Mouse (Mus musculus) heart, embryonic 15.5 days (tissue): ENCODE measurements around the gene Erbb2. TPM values are rescaled to one million over a fixed set of nuclear protein-coding genes. Genes with fewer than 3 reads are reported as not detected.

Experiments
- ATAC-seq: fragments of 200-750 bp; cut with Nextera tagmentation; replicated peaks from 2 replicates; pipeline ENCODE4 v1.8.0; 2017; ENCODE audit warnings: low read depth, moderate TSS enrichment; ENCODE audit not compliant: insufficient number of reproducible peaks, insufficient read depth, low FRiP score
- H3K27ac ChIP-seq: fragments of 300-500 bp; sonication (generic); 2 replicates; pipeline ENCODE4 v1.5.1; 2015; ENCODE audit warnings: mild to moderate bottlenecking, inconsistent platforms
- H3K27me3 ChIP-seq: fragments of 300-500 bp; sonication (generic); 2 replicates; pipeline ENCODE4 v1.6.1; 2015; ENCODE audit warnings: inconsistent platforms
- H3K36me3 ChIP-seq: fragments of 300-500 bp; sonication (generic); 2 replicates; pipeline ENCODE4 v1.6.1; 2015; ENCODE audit warnings: mild to moderate bottlenecking, inconsistent platforms
- H3K4me1 ChIP-seq: fragments of 300-500 bp; sonication (generic); replicated peaks from 2 replicates; pipeline ENCODE4 v1.6.1; 2015; ENCODE audit warnings: inconsistent platforms
- H3K4me2 ChIP-seq: fragments of 300-500 bp; sonication (generic); 2 replicates; pipeline ENCODE4 v1.6.1; 2015; ENCODE audit warnings: inconsistent platforms, mild to moderate bottlenecking, moderate library complexity
- H3K4me3 ChIP-seq: fragments of 300-500 bp; sonication (generic); 2 replicates; pipeline ENCODE4 v1.5.1; 2015; ENCODE audit warnings: mild to moderate bottlenecking, inconsistent platforms
- H3K9ac ChIP-seq: fragments of 300-500 bp; sonication (generic); 2 replicates; pipeline ENCODE4 v1.6.1; 2015; ENCODE audit warnings: mild to moderate bottlenecking, inconsistent platforms
- H3K9me3 ChIP-seq: fragments of 300-500 bp; sonication (generic); replicated peaks from 2 replicates; pipeline ENCODE4 v1.6.1; 2016; ENCODE audit warnings: inconsistent platforms
- WGBS: fragments of 180-500 bp; shearing (Covaris S2); methylation state at CpG from one replicate; pipeline ENCODE4 v1.1.7; 2015; ENCODE audit warnings: mixed read lengths; 5-methylcytosine and 5-hydroxymethylcytosine counted together
- polyA plus RNA-seq: library from polyadenylated mRNA; unstranded; fragments of >200 nt; fragmentation: Nextera tagmentation; extraction: Ambion mirVana; gene quantifications from 2 replicates; pipeline ENCODE4 v1.2.1, GENCODE M21; 2015

Gene Erbb2
- polyA plus RNA-seq, 1 experiment from 2014 or later, result 36.1 TPM

GRCm38 (mm10) chr11:98473916-98474479 lies 61.7 kb downstream of the Erbb2 start:
- H3K4me2 ChIP-seq, result no peak overlapping the region
- H3K27me3 ChIP-seq, result no peaks in the 10 kb centered on the region
- 53% methylated on average over 8 of the region's 8 CpGs for WGBS
- no peak for ATAC-seq
- no peak overlapping the region for H3K4me3 ChIP-seq
- H3K36me3 ChIP-seq, result no peaks in the 10 kb centered on the region
- H3K9ac ChIP-seq, result no peak overlapping the region
- H3K27ac ChIP-seq, result no peak overlapping the region
- H3K9me3 ChIP-seq, result no peaks in the 10 kb centered on the region
- H3K4me1 ChIP-seq, result no peaks in the 10 kb centered on the region

- H3K9me3 ChIP-seq, result no peaks in the 10 kb centered on the region
- 87% methylated on average over 11 of the region's 11 CpGs for WGBS
- H3K36me3 ChIP-seq, result no peaks in the 10 kb centered on the region
- H3K4me2 ChIP-seq, result no peak overlapping the region
- H3K4me1 ChIP-seq, result no peaks in the 10 kb centered on the region
- no peak overlapping the region for H3K4me3 ChIP-seq
- H3K27ac ChIP-seq, result no peak overlapping the region
- ATAC-seq, result no peak
- no peak overlapping the region for H3K9ac ChIP-seq
- H3K27me3 ChIP-seq, result no peaks in the 10 kb centered on the region
These were observed 62.7 kb downstream of the Erbb2 start for GRCm38 (mm10) chr11:98474967-98475366.

GRCm38 (mm10) chr11:98475630-98476433 lies 63.6 kb downstream of the Erbb2 start:
- peaks cover 2% of the 10 kb centered on the region; the same call in 1 of the 2 replicates for H3K4me1 ChIP-seq
- no peak overlapping the region for H3K4me2 ChIP-seq
- H3K27ac ChIP-seq, result no peak overlapping the region
- no peak for ATAC-seq
- H3K36me3 ChIP-seq, result no peaks in the 10 kb centered on the region
- no peaks in the 10 kb centered on the region for H3K27me3 ChIP-seq
- no peaks in the 10 kb centered on the region for H3K9me3 ChIP-seq
- H3K9ac ChIP-seq, result no peak overlapping the region
- H3K4me3 ChIP-seq, result no peak overlapping the region
- 85% methylated on average over 9 of the region's 9 CpGs for WGBS

- Histone ChIP-seq H3K9me3 (no peaks in the 10 kb centered on the region), H3K4me3 (no peak overlapping the region), H3K27ac (no peak overlapping the region), H3K4me2 (no peak overlapping the region), H3K4me1 (peaks cover 3% of the 10 kb centered on the region; the same call in 1 of the 2 replicates), H3K9ac (no peak overlapping the region), H3K36me3 (no peaks in the 10 kb centered on the region), H3K27me3 (no peaks in the 10 kb centered on the region)
- ATAC-seq, result no peak
- WGBS, result 55% methylated on average over 4 of the region's 4 CpGs
These were observed 64.2 kb downstream of the Erbb2 start for GRCm38 (mm10) chr11:98476434-98476807.

GRCm38 (mm10) chr11:98477011-98477701 lies 64.9 kb downstream of the Erbb2 start:
- Histone ChIP-seq H3K27ac (no peak overlapping the region), H3K27me3 (no peaks in the 10 kb centered on the region), H3K4me1 (peaks cover 3% of the 10 kb centered on the region; the same call in 1 of the 2 replicates), H3K9ac (no peak overlapping the region), H3K36me3 (no peaks in the 10 kb centered on the region), H3K4me2 (no peak overlapping the region), H3K4me3 (no peak overlapping the region), H3K9me3 (no peaks in the 10 kb centered on the region)
- WGBS, result 59% methylated on average over 14 of the region's 14 CpGs
- no peak for ATAC-seq

- H3K4me3 ChIP-seq, result no peak overlapping the region
- no peak overlapping the region for H3K27ac ChIP-seq
- no peak overlapping the region for H3K9ac ChIP-seq
- no peak overlapping the region for H3K4me2 ChIP-seq
- H3K9me3 ChIP-seq, result no peaks in the 10 kb centered on the region
- WGBS, result 66% methylated on average over 13 of the region's 13 CpGs
- no peak for ATAC-seq
- H3K36me3 ChIP-seq, result no peaks in the 10 kb centered on the region
- peaks cover 3% of the 10 kb centered on the region; the same call in 1 of the 2 replicates for H3K4me1 ChIP-seq
- H3K27me3 ChIP-seq, result no peaks in the 10 kb centered on the region
These were observed 67.0 kb downstream of the Erbb2 start for GRCm38 (mm10) chr11:98479026-98479939.

DNA sequence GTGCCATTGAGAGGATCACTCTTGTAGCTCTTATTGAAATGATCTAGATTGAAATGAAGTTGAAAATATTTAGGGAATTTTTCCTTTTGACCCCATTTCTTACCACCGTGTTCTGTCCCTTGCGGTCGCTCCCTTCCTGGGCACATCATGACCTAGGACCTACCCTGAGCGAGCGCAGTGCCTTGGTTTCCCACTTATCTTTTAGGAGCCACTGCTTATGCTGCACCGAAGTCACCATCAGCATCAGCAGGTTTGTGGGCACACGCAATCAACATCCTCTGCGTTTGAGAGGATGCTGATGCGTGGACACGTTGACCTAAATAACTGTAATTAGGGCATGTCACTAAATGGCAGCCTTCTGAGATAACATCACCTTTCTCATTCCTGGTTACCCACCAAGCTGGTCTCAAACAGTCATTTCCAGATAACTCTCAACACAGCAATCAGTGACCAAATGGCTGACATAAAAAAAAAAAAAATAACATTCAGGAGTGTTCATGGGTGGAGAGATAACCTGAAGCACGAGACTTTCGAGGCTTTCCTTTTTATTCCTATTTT lies 67.7 kb downstream of the Erbb2 start:
- Histone ChIP-seq H3K4me3 (no peak overlapping the region), H3K27me3 (no peaks in the 10 kb centered on the region), H3K27ac (no peak overlapping the region), H3K36me3 (no peaks in the 10 kb centered on the region), H3K4me1 (peaks cover 3% of the 10 kb centered on the region; the same call in 1 of the 2 replicates), H3K9ac (no peak overlapping the region), H3K9me3 (no peaks in the 10 kb centered on the region), H3K4me2 (no peak overlapping the region)
- 74% methylated on average over 12 of the region's 12 CpGs for WGBS
- ATAC-seq, result no peak

- Histone ChIP-seq H3K4me1 (peaks cover 3% of the 10 kb centered on the region; the same call in 1 of the 2 replicates), H3K36me3 (no peaks in the 10 kb centered on the region), H3K4me2 (no peak overlapping the region), H3K4me3 (no peak overlapping the region), H3K27me3 (no peaks in the 10 kb centered on the region), H3K9me3 (no peaks in the 10 kb centered on the region), H3K9ac (no peak overlapping the region), H3K27ac (no peak overlapping the region)
- WGBS, result 64% methylated on average over 6 of the region's 6 CpGs
- ATAC-seq, result no peak
These were observed 69.0 kb downstream of the Erbb2 start for GRCm38 (mm10) chr11:98481231-98481630.

GRCm38 (mm10) chr11:98482067-98482466 lies 69.8 kb downstream of the Erbb2 start:
- no peak overlapping the region for H3K4me3 ChIP-seq
- peaks cover 3% of the 10 kb centered on the region; the same call in 1 of the 2 replicates for H3K4me1 ChIP-seq
- H3K9ac ChIP-seq, result no peak overlapping the region
- no peaks in the 10 kb centered on the region for H3K9me3 ChIP-seq
- no peak for ATAC-seq
- WGBS, result 75% methylated on average over 10 of the region's 10 CpGs
- no peak overlapping the region for H3K27ac ChIP-seq
- H3K27me3 ChIP-seq, result no peaks in the 10 kb centered on the region
- H3K4me2 ChIP-seq, result no peak overlapping the region
- H3K36me3 ChIP-seq, result no peaks in the 10 kb centered on the region

GRCm38 (mm10) chr11:98485749-98486148 lies 73.5 kb downstream of the Erbb2 start:
- Histone ChIP-seq H3K9ac (no peak overlapping the region), H3K4me3 (no peak overlapping the region), H3K9me3 (no peaks in the 10 kb centered on the region), H3K27me3 (no peaks in the 10 kb centered on the region), H3K27ac (no peak overlapping the region), H3K4me2 (no peak overlapping the region), H3K36me3 (no peaks in the 10 kb centered on the region), H3K4me1 (peaks cover 2% of the 10 kb centered on the region; the same call in 1 of the 2 replicates)
- no peak for ATAC-seq
- 82% methylated on average over 2 of the region's 2 CpGs for WGBS
